Mouse (Mus musculus) neural tube, embryonic 15.5 days (tissue): ENCODE measurements around the gene C77080. TPM values are rescaled to one million over a fixed set of nuclear protein-coding genes. Genes with fewer than 3 reads are reported as not detected.

Experiments used
- ATAC-seq: fragments of 200-750 bp; cut with Nextera tagmentation; 2 replicates; pipeline ENCODE4 v1.8.0; 2017; ENCODE audit warnings: mild to moderate bottlenecking, moderate TSS enrichment, moderate library complexity; ENCODE audit not compliant: low FRiP score
- H3K27ac ChIP-seq: fragments of 300-500 bp; sonication (generic); replicated peaks from 2 replicates; pipeline ENCODE4 v1.5.1; 2015; ENCODE audit warnings: mild to moderate bottlenecking, inconsistent platforms
- H3K27me3 ChIP-seq: fragments of 300-500 bp; sonication (generic); replicated peaks from 2 replicates; pipeline ENCODE4 v1.6.1; 2015; ENCODE audit warnings: inconsistent platforms
- H3K36me3 ChIP-seq: fragments of 300-500 bp; sonication (generic); 2 replicates; pipeline ENCODE4 v1.6.1; 2015; ENCODE audit warnings: inconsistent platforms
- H3K4me1 ChIP-seq: fragments of 300-500 bp; sonication (generic); 2 replicates; pipeline ENCODE4 v1.6.1; 2015; ENCODE audit warnings: inconsistent platforms
- H3K4me2 ChIP-seq: fragments of 300-500 bp; sonication (generic); 2 replicates; pipeline ENCODE4 v1.6.1; 2015; ENCODE audit warnings: inconsistent platforms, mild to moderate bottlenecking, moderate library complexity
- H3K4me3 ChIP-seq: fragments of 300-500 bp; sonication (generic); replicated peaks from 2 replicates; pipeline ENCODE4 v1.5.1; 2015; ENCODE audit warnings: mild to moderate bottlenecking, inconsistent platforms
- H3K9ac ChIP-seq: fragments of 300-500 bp; sonication (generic); replicated peaks from 2 replicates; pipeline ENCODE4 v1.6.1; 2015; ENCODE audit warnings: mild to moderate bottlenecking, inconsistent platforms
- H3K9me3 ChIP-seq: fragments of 300-500 bp; sonication (generic); replicated peaks from 2 replicates; pipeline ENCODE4 v1.6.1; 2016; ENCODE audit warnings: inconsistent platforms
- WGBS: fragments of 180-500 bp; shearing (Covaris S2); methylation state at CpG from one replicate; pipeline ENCODE4 v1.1.7; 2015; ENCODE audit warnings: mixed read lengths; 5-methylcytosine and 5-hydroxymethylcytosine counted together
- polyA plus RNA-seq: library from polyadenylated mRNA; unstranded; fragments of >200 nt; fragmentation: Nextera tagmentation; extraction: Ambion mirVana; gene quantifications from 2 replicates; pipeline ENCODE4 v1.2.1, GENCODE M21; 2015

The C77080 gene
- polyA plus RNA-seq, 1 experiment from 2014 or later: 6.0 TPM

DNA sequence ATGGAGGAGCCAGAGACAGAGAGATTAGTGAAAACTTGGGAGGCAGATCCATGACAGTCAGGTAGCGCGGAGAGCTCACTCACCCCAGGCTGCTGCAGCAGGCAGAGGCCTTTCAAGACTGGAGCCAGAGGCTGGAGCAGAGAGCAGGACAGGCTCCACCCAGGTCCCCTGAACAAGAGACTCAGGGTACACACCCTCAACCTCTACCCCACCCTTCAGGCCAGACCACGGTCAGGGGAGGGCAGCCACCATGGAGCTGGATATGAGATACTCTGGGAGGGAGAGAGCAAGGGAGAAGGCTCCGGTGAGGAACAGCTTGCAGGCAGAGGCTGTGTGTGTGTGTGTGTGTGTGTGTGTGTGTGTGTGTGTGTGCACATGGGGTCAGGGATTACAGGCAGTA, 5.0 kb upstream of the C77080 start:
- H3K36me3 ChIP-seq: no peaks in the 10 kb centered on the region
- H3K27ac ChIP-seq: no peak overlapping the region
- no peak for ATAC-seq
- no peak overlapping the region for H3K4me2 ChIP-seq
- no peaks in the 10 kb centered on the region for H3K9me3 ChIP-seq
- H3K9ac ChIP-seq: no peak overlapping the region
- no peaks in the 10 kb centered on the region for H3K27me3 ChIP-seq
- H3K4me1 ChIP-seq: no peaks in the 10 kb centered on the region
- 89% methylated on average over 4 of the region's 4 CpGs for WGBS
- no peak overlapping the region for H3K4me3 ChIP-seq

DNA sequence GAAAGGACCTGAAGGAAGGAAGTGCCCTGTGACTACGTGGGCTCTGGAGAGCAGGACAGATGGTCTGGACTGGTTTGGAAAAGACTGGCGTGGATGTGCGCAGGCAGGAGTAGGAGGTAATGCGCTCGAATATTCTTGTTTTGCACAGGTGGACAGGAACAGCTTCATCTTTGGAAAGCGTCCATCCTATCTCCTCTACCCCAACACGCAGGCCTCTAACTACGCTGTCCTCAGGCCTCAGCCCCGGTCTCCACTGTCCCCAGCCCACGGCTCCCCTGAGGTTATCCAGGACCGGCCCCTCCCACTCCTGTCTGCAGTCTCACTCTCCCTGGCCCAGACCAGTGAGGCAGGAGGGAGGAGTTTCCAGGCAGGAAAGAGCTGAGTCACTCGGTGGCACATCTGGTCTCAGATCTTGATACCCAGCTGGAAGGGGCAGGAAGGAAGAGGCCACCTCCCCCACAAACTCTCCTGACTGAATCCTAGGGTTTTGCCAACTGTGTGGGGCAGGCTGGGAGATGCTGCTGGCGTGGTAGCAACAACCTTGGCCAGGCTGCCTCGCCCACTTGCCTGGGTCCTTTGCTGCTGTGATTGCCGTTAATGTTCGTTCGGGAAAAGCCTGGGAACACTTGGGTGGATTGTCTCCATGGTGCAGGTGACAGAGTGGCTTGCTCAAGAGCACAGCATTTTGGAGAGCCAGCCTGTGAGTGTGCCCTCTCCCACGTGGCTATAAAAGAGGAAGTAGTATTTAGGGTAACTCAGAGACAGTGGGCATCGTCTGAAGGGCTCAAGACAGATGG, 2.2 kb upstream of the C77080 start:
- no peak overlapping the region for H3K4me2 ChIP-seq
- H3K4me1 ChIP-seq: peaks cover 6% of the 10 kb centered on the region; the same call in 1 of the 2 replicates
- no peaks in the 10 kb centered on the region for H3K27me3 ChIP-seq
- WGBS: 40% methylated on average over 19 of the region's 19 CpGs
- H3K9ac ChIP-seq: no peak overlapping the region
- H3K4me3 ChIP-seq: no peak overlapping the region
- H3K9me3 ChIP-seq: no peaks in the 10 kb centered on the region
- no peak for ATAC-seq
- H3K27ac ChIP-seq: no peak overlapping the region; the same call in 1 of the 2 replicates
- H3K36me3 ChIP-seq: no peaks in the 10 kb centered on the region

DNA sequence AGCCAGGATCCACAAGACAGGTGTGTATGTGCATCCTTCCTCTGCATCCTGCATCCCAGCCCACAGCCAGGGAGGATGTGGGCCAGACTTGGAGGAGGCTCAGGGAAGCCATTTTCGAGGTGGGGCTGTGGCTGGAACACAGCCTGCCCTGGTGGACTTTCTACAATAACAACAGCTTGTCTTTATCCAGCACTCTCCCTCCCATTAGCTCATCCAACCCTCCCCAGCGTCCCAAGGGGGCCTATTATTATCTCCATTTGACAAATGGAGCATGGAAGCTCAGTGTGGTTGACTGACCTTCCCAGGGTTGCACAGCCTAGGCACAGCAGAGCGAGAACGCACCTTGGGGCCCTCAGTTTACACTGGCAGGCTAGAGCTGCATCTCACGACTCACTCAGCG, 526 bp downstream of the C77080 start:
- WGBS: 17% methylated on average over 6 of the region's 6 CpGs
- H3K4me3 ChIP-seq: no peak overlapping the region
- H3K36me3 ChIP-seq: no peaks in the 10 kb centered on the region
- H3K4me1 ChIP-seq: peaks cover 12% of the 10 kb centered on the region
- no peak overlapping the region for H3K27ac ChIP-seq
- no peak overlapping the region for H3K9ac ChIP-seq
- no peaks in the 10 kb centered on the region for H3K9me3 ChIP-seq
- H3K27me3 ChIP-seq: no peaks in the 10 kb centered on the region
- H3K4me2 ChIP-seq: no peak overlapping the region
- no peak for ATAC-seq

DNA sequence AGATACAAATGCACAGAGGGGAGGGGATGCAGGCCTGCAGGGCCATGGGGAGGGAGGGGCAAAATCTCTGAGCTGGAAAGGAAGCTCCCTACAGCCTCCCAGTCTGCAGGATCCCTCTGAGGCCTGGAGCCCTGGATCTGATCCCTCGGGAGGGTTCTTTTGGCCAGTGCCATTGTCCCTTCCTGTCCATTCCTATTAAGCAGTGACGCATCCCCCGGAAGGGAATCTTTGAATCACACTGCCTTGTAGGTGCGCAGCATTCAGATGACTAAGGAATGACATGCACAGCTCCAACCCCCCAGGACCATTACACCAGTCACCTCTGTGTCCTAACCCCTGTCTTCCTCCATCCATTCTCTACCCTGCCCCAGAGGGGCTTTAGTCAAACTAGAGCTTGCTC, 2.1 kb downstream of the C77080 start:
- Histone ChIP-seq H3K36me3 (no peaks in the 10 kb centered on the region), H3K4me3 (no peak overlapping the region), H3K4me1 (peaks cover 12% of the 10 kb centered on the region), H3K9me3 (no peaks in the 10 kb centered on the region), H3K9ac (no peak overlapping the region), H3K27me3 (no peaks in the 10 kb centered on the region), H3K4me2 (no peak overlapping the region), H3K27ac (no peak overlapping the region)
- WGBS: 69% methylated on average over 4 of the region's 4 CpGs
- ATAC-seq: no peak

DNA sequence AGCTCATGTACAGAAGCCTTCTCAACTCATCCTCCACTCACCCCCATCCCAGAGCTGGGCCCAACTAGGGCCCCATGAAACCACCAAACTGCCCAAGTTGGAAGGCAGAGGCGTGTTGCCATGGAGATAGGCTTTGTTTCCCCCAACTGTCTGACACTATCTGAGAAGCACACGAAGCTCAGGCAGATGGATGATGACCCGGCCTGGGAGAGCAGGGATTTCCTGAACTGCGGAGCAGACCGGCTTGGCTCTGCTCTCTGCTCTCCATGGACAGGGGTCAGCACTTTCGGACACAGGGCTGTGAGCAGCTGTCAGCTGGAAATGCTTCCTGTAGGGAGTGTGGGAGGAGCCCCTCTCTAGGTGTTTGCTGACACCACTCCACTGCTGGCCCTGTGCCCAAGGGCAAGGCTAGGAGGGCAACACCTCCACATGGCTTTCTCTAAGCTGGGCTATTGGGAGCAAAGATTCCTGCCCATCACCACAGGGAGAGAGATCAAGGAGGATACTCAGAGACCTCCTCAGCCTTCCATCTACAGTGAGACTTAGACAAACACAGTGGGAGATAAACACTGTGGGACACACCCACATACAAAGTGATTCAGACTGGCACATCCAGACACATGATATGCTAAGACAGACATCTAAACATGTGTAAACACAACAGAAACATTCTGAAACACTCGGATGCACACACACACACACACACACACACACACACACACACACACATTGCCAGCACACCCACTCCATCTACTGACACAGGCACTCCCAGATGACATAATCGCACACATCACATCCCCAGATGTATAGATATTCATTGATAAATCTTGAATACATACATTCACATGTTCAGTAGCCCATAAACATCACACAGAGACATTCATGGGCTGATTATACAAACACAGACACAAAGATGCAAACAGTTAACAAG, 4.5 kb downstream of the C77080 start:
- no peaks in the 10 kb centered on the region for H3K36me3 ChIP-seq
- H3K4me2 ChIP-seq: no peak overlapping the region
- no peak overlapping the region for H3K9ac ChIP-seq
- H3K27ac ChIP-seq: no peak overlapping the region
- no peaks in the 10 kb centered on the region; the same call in 1 of the 2 replicates for H3K27me3 ChIP-seq
- WGBS: 30% methylated on average over 8 of the region's 8 CpGs
- no peak for ATAC-seq
- H3K4me1 ChIP-seq: peaks cover 14% of the 10 kb centered on the region
- H3K4me3 ChIP-seq: no peak overlapping the region
- no peaks in the 10 kb centered on the region for H3K9me3 ChIP-seq

DNA sequence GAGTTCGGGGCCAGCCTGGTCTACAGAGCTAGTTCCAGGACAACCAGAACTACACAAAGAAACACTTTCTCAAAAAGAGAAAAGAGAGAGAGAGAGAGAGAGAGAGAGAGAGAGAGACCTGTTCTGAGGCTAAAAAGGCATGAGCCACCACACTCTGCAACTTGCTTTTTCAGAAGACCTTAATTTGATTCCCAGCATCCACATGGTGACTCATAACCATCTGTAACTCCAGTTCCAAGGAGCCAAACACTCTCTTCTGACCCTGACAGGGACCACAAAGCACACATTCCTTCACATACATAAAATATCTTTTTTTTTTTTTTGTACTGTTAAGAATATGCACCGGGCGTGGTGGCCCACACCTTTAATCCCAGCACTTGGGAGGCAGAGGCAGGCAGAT, 6.6 kb downstream of the C77080 start:
- Histone ChIP-seq H3K27ac (no peak overlapping the region), H3K9ac (no peak overlapping the region), H3K4me1 (peaks cover 17% of the 10 kb centered on the region), H3K27me3 (peaks cover 18% of the 10 kb centered on the region), H3K4me2 (no peak overlapping the region), H3K4me3 (no peak overlapping the region), H3K36me3 (no peaks in the 10 kb centered on the region), H3K9me3 (no peaks in the 10 kb centered on the region)
- ATAC-seq: no peak
- 94% methylated on average over 3 of the region's 3 CpGs for WGBS

DNA sequence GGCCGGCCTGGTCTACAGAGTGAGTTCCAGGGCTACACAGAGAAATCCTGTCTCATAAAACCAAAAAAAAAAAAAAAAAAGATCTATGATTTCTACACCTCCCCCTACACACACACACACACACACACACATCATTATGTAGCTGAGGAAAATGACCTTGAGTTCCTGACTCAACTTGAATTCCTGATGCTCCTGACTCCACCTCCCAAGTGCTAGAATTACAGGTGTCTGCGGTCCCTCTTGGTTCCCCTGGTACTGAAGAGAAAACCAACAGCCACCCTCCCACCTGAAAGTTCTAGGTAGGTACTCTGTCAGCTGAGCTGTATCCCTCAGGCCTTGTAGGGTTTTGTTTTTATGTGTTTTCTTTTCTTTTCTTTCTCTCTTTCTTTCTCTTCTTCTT, 8.7 kb downstream of the C77080 start:
- WGBS: 97% methylated on average over 2 of the region's 2 CpGs
- Histone ChIP-seq H3K27me3 (peaks cover 37% of the 10 kb centered on the region), H3K4me2 (no peak overlapping the region), H3K9ac (no peak overlapping the region), H3K36me3 (no peaks in the 10 kb centered on the region), H3K27ac (no peak overlapping the region), H3K4me1 (peaks cover 34% of the 10 kb centered on the region), H3K4me3 (no peak overlapping the region), H3K9me3 (no peaks in the 10 kb centered on the region)
- ATAC-seq: no peak

DNA sequence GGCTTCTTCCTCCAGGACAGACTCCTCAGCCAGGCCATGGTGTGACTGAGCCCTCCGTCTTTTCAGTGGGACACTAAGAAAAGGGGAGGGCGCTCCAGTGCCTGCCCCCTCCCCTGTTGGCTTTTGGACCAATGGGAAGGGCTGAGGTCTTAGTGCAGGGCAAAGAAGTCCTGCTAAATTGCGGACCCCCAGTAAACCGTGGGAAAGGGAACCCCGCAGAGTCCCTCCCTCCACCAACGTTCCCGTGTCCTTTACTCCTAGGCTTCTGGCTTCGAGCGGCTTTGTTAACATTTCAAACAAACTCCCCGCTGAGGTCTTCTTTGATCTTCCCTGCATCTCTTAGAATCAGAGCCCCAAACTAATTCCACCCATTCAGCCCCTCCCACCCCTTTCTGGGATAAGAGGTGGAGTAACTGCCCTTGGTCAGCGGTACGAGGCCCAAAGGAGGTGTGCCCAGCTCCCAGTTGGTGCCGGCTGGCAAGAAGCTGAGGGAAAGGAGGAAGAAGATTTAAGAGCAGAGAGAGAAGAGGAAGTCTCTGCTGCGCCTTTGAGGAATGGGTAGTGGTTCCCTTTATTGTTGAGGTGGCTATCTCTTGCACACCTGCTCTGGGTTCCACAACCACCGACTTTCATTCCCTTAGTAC, 9.6 kb downstream of the C77080 start:
- ATAC-seq: no peak
- Histone ChIP-seq H3K4me3 (no peak overlapping the region), H3K9me3 (no peaks in the 10 kb centered on the region), H3K27me3 (peaks cover 45% of the 10 kb centered on the region), H3K4me2 (peak overlapping the region; percentile 31), H3K4me1 (peaks cover 32% of the 10 kb centered on the region), H3K9ac (no peak overlapping the region), H3K36me3 (no peaks in the 10 kb centered on the region), H3K27ac (no peak overlapping the region)
- 3% methylated on average over 15 of the region's 15 CpGs for WGBS

DNA sequence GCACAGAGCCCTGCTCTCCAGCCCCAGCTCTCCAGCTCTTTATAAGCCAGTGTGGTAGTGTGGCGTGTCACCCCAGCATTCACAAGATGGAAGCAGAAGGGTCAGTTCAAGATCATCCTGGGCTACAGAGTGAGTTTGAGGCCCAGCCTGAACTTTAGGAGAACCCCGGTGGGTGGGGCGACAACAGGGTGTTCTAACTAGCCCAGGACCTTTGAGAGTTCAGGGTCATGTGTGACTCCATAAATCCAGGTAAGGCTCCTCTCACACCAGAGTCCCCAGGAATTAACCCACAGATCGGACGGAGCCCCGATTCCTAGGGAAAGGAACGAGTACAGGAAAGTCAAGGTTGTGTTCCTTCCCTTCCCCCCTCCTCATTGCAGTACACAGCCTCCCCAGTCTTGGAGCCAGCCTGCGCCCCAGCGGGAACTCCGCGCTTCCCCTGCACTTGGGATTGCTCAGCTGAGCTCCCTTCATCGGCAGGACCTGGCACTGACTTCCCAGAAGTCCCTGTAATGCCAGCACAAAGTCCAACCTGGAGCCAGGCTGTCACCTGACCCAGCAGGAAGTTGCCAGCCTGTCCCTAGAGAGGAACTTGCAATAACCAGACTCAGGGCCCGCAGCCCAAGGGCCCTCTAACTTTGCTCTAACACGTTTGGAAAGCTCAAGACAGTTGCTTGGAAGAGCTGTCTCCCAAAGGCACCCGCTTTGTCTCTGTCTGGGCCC, 10.3 kb downstream of the C77080 start:
- ATAC-seq: no peak

DNA sequence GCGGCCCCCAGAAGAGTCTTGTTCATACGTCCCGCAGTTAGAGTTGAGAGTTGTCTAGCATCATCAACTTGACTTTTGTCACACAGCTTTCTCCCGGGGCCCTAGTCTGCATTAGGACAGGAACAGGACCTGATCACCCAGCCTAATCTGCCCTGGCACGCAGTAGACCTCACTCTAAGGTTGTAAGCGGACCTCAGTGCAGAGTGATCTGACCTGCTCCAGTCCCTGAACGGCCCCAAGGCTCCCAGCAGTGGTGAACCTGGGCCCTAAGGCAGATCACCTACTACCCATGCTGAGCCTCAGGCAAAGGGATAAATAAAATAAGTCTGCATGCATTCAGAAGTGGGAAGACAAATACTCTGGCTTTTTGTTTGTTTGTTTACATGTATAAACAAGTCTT, 11.9 kb downstream of the C77080 start:
- H3K4me3 ChIP-seq: no peak overlapping the region
- peaks cover 61% of the 10 kb centered on the region for H3K27me3 ChIP-seq
- peaks cover 28% of the 10 kb centered on the region for H3K4me1 ChIP-seq
- H3K9me3 ChIP-seq: no peaks in the 10 kb centered on the region
- no peaks in the 10 kb centered on the region for H3K36me3 ChIP-seq
- ATAC-seq: no peak
- H3K9ac ChIP-seq: no peak overlapping the region
- H3K27ac ChIP-seq: no peak overlapping the region
- WGBS: 35% methylated on average over 7 of the region's 7 CpGs
- peak overlapping the region; percentile 100 for H3K4me2 ChIP-seq

More for the DNA sequence above, 10.3 kb downstream of the C77080 start:
- Histone ChIP-seq H3K36me3 (no peaks in the 10 kb centered on the region), H3K27me3 (peaks cover 50% of the 10 kb centered on the region), H3K27ac (no peak overlapping the region), H3K4me2 (peak overlapping the region; percentile 31), H3K9ac (no peak overlapping the region), H3K9me3 (no peaks in the 10 kb centered on the region), H3K4me3 (no peak overlapping the region), H3K4me1 (peaks cover 28% of the 10 kb centered on the region)
- 22% methylated on average over 15 of the region's 15 CpGs for WGBS

DNA sequence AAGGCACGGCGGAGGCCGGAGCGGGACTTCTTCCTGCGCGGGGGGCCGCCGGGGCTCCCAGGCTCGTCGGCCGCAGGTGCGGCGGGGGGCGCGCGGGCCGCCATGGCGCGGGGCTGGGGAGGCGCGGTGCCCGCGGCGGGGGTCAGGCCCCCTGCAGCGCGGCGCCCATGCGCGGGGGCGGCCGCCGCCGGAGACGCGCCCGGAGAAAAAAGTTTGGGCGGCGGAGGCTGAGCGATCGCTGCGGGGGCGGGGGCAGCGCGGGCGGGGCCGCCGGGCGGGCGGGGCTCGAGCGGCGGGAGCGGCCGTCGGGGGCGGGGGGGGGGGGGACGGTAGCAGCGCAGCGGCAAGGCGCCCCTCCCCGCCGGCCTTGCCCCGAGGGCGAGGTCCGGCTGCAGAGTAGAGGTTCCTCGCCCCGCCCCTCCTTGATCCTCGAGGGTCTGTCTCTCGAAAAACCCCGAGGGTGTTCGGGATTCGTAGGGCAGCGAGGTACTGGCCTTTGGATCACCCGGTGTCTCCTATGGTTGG, 12.9 kb downstream of the C77080 start:
- H3K4me1 ChIP-seq: peaks cover 28% of the 10 kb centered on the region
- ATAC-seq: no peak

More for the DNA sequence above, 12.9 kb downstream of the C77080 start:
- Histone ChIP-seq H3K36me3 (no peaks in the 10 kb centered on the region), H3K9ac (peak overlapping the region; percentile 60), H3K4me2 (peak overlapping the region; percentile 100), H3K27me3 (peaks cover 61% of the 10 kb centered on the region), H3K9me3 (no peaks in the 10 kb centered on the region), H3K27ac (no peak overlapping the region), H3K4me3 (peak overlapping the region; percentile 49)
- WGBS: under 1% methylated on average over 29 of the region's 74 CpGs
